Mouse (Mus musculus) midbrain, embryonic 16.5 days (tissue): Measurements from ENCODE around the gene Tm9sf4. TPM values are rescaled to one million over a fixed set of nuclear protein-coding genes. Genes with fewer than 3 reads are reported as not detected.

ENCODE experiments used
- ATAC-seq: fragments of 200-750 bp; cut with Nextera tagmentation; 2 replicates; pipeline ENCODE4 v1.8.0; 2017; ENCODE audit warnings: moderate TSS enrichment
- H3K27ac ChIP-seq: fragments of 300-500 bp; sonication (generic); 2 replicates; pipeline ENCODE4 v1.5.1; 2014; ENCODE audit warnings: mild to moderate bottlenecking, low read length, mixed read lengths
- H3K27me3 ChIP-seq: fragments of 300-500 bp; sonication (generic); 2 replicates; pipeline ENCODE4 v1.6.1; 2014; ENCODE audit warnings: low read depth, low read length, mixed read lengths; ENCODE audit not compliant: control insufficient read depth, insufficient read depth
- H3K36me3 ChIP-seq: fragments of 300-500 bp; sonication (generic); 2 replicates; pipeline ENCODE4 v1.6.1; 2014; ENCODE audit warnings: mild to moderate bottlenecking, low read length, moderate library complexity, mixed read lengths; ENCODE audit not compliant: control insufficient read depth, insufficient read depth
- H3K4me1 ChIP-seq: fragments of 300-500 bp; sonication (generic); 2 replicates; pipeline ENCODE4 v1.6.1; 2014; ENCODE audit warnings: mild to moderate bottlenecking, low read length, mixed read lengths; ENCODE audit not compliant: control insufficient read depth, insufficient read depth
- H3K4me2 ChIP-seq: fragments of 300-500 bp; sonication (generic); 2 replicates; pipeline ENCODE4 v1.6.1; 2014; ENCODE audit warnings: mild to moderate bottlenecking, low read length, mixed read lengths
- H3K4me3 ChIP-seq: fragments of 300-500 bp; sonication (generic); 2 replicates; pipeline ENCODE4 v1.5.1; 2014; ENCODE audit warnings: low read depth, mild to moderate bottlenecking, low read length, moderate library complexity, mixed read lengths
- H3K9ac ChIP-seq: fragments of 300-500 bp; sonication (generic); 2 replicates; pipeline ENCODE4 v1.6.1; 2014; ENCODE audit warnings: low read depth, low read length, mixed read lengths
- H3K9me3 ChIP-seq: fragments of 300-500 bp; sonication (generic); replicated peaks from 2 replicates; pipeline ENCODE4 v1.6.1; 2014; ENCODE audit warnings: mild to moderate bottlenecking, low read length, mixed read lengths; ENCODE audit not compliant: control insufficient read depth, poor library complexity, severe bottlenecking
- WGBS: fragments of 180-500 bp; shearing (Covaris S2); extraction: QIAGEN DNeasy Blood & Tissue Kit; methylation state at CpG from one replicate; pipeline ENCODE4 v1.1.7; 2014; 5-methylcytosine and 5-hydroxymethylcytosine counted together
- polyA plus RNA-seq: library from polyadenylated mRNA; unstranded; fragments of >200 nt; fragmentation: Nextera tagmentation; extraction: Ambion mirVana; gene quantifications from 2 replicates; pipeline ENCODE4 v1.2.1, GENCODE M21; 2015

Gene Tm9sf4
- 84.4 and 85.8 TPM in 2 replicates for polyA plus RNA-seq

GRCm38 (mm10) chr2:153160844-153161683 is at the start of gene Tm9sf4:
Gene Tm9sf4 (plus strand): TSS chr2:153161303.
- peak within 1 kb of the TSS; percentile 83 for H3K9ac ChIP-seq
- no peaks in the 10 kb centered on the region for H3K9me3 ChIP-seq
- H3K27ac ChIP-seq: peak within 1 kb of the TSS; percentile 98
- peak within 1 kb of the TSS; percentile 88 for H3K4me3 ChIP-seq
- 9% methylated on average over 34 of the region's 34 CpGs for WGBS
- peak within 1 kb of the TSS; percentile 92 for H3K4me2 ChIP-seq
- no peaks in the 10 kb centered on the region for H3K36me3 ChIP-seq
- peaks cover 10% of the 10 kb centered on the region for H3K4me1 ChIP-seq
- H3K27me3 ChIP-seq: no peaks in the 10 kb centered on the region
- peak; percentile 96 for ATAC-seq

GRCm38 (mm10) chr2:153115679-153116081 is 45.4 kb upstream of the Tm9sf4 start:
- H3K9ac ChIP-seq: no peak overlapping the region
- no peak for ATAC-seq
- H3K4me2 ChIP-seq: no peak overlapping the region
- no peaks in the 10 kb centered on the region for H3K9me3 ChIP-seq
- H3K4me3 ChIP-seq: no peak overlapping the region
- H3K27me3 ChIP-seq: no peaks in the 10 kb centered on the region
- no peak overlapping the region for H3K27ac ChIP-seq
- H3K36me3 ChIP-seq: no peaks in the 10 kb centered on the region
- no peaks in the 10 kb centered on the region for H3K4me1 ChIP-seq
- 75% methylated on average over 4 of the region's 4 CpGs for WGBS

- Histone ChIP-seq H3K9ac (no peak overlapping the region), H3K9me3 (no peaks in the 10 kb centered on the region), H3K27ac (no peak overlapping the region), H3K27me3 (no peaks in the 10 kb centered on the region), H3K4me1 (no peaks in the 10 kb centered on the region), H3K4me3 (no peak overlapping the region), H3K36me3 (no peaks in the 10 kb centered on the region), H3K4me2 (no peak overlapping the region)
- no peak for ATAC-seq
- WGBS: 81% methylated on average over 7 of the region's 7 CpGs
Measured at GRCm38 (mm10) chr2:153117051-153117486, 44.0 kb upstream of the Tm9sf4 start.

GRCm38 (mm10) chr2:153119488-153119887 is 41.6 kb upstream of the Tm9sf4 start:
- 93% methylated on average over 6 of the region's 6 CpGs for WGBS

GRCm38 (mm10) chr2:153120126-153120525 is 41.0 kb upstream of the Tm9sf4 start:
- Histone ChIP-seq H3K36me3 (no peaks in the 10 kb centered on the region), H3K4me2 (no peak overlapping the region), H3K4me3 (no peak overlapping the region), H3K4me1 (no peaks in the 10 kb centered on the region), H3K27ac (no peak overlapping the region), H3K9me3 (no peaks in the 10 kb centered on the region), H3K27me3 (no peaks in the 10 kb centered on the region), H3K9ac (no peak overlapping the region)
- WGBS: 73% methylated on average over 8 of the region's 8 CpGs
- no peak for ATAC-seq

More at GRCm38 (mm10) chr2:153119488-153119887, 41.6 kb upstream of the Tm9sf4 start:
- H3K9me3 ChIP-seq: no peaks in the 10 kb centered on the region
- ATAC-seq: no peak
- no peak overlapping the region for H3K9ac ChIP-seq
- H3K27me3 ChIP-seq: no peaks in the 10 kb centered on the region
- no peak overlapping the region for H3K27ac ChIP-seq
- H3K36me3 ChIP-seq: no peaks in the 10 kb centered on the region
- H3K4me2 ChIP-seq: no peak overlapping the region
- no peak overlapping the region for H3K4me3 ChIP-seq
- H3K4me1 ChIP-seq: no peaks in the 10 kb centered on the region

- H3K27ac ChIP-seq: no peak overlapping the region
- no peak for ATAC-seq
- WGBS: 64% methylated on average over 8 of the region's 8 CpGs
Measured at GRCm38 (mm10) chr2:153121821-153122615, 39.1 kb upstream of the Tm9sf4 start.

GRCm38 (mm10) chr2:153122701-153123100 is 38.4 kb upstream of the Tm9sf4 start:
- 89% methylated on average over 7 of the region's 7 CpGs for WGBS
- no peak overlapping the region for H3K4me3 ChIP-seq

More at GRCm38 (mm10) chr2:153121821-153122615, 39.1 kb upstream of the Tm9sf4 start:
- H3K9me3 ChIP-seq: no peaks in the 10 kb centered on the region
- no peaks in the 10 kb centered on the region for H3K4me1 ChIP-seq
- no peaks in the 10 kb centered on the region for H3K27me3 ChIP-seq
- H3K36me3 ChIP-seq: no peaks in the 10 kb centered on the region
- H3K4me2 ChIP-seq: no peak overlapping the region
- no peak overlapping the region for H3K4me3 ChIP-seq
- H3K9ac ChIP-seq: no peak overlapping the region

GRCm38 (mm10) chr2:153125875-153126274 is 35.2 kb upstream of the Tm9sf4 start:
- Histone ChIP-seq H3K4me2 (no peak overlapping the region), H3K9ac (no peak overlapping the region), H3K36me3 (no peaks in the 10 kb centered on the region), H3K4me1 (no peaks in the 10 kb centered on the region), H3K9me3 (no peaks in the 10 kb centered on the region), H3K27me3 (no peaks in the 10 kb centered on the region), H3K27ac (no peak overlapping the region), H3K4me3 (no peak overlapping the region)
- 56% methylated on average over 5 of the region's 5 CpGs for WGBS
- no peak for ATAC-seq

More at GRCm38 (mm10) chr2:153122701-153123100, 38.4 kb upstream of the Tm9sf4 start:
- H3K4me1 ChIP-seq: no peaks in the 10 kb centered on the region
- no peaks in the 10 kb centered on the region for H3K9me3 ChIP-seq
- H3K27ac ChIP-seq: no peak overlapping the region
- no peaks in the 10 kb centered on the region for H3K36me3 ChIP-seq
- no peaks in the 10 kb centered on the region for H3K27me3 ChIP-seq
- no peak for ATAC-seq
- no peak overlapping the region for H3K9ac ChIP-seq
- H3K4me2 ChIP-seq: no peak overlapping the region

GRCm38 (mm10) chr2:153131019-153131418 is 30.1 kb upstream of the Tm9sf4 start:
- Histone ChIP-seq H3K4me3 (no peak overlapping the region), H3K36me3 (no peaks in the 10 kb centered on the region), H3K27me3 (no peaks in the 10 kb centered on the region), H3K9ac (no peak overlapping the region), H3K9me3 (no peaks in the 10 kb centered on the region), H3K4me2 (no peak overlapping the region), H3K27ac (no peak overlapping the region), H3K4me1 (no peaks in the 10 kb centered on the region)
- 15% methylated on average over 6 of the region's 6 CpGs for WGBS
- no peak for ATAC-seq
